Mouse (Mus musculus): ENCODE measurements at regions not wholly inside any gene's neighbourhood (a gene's known extent, or its start where the extent isn't known, plus 50 kb on each side); places are given as distances from the start of the nearest gene placed in this dataset.

- DNase-seq, result no peak
Measured at GRCm38 (mm10) chr6:145310601-145311000, 60.6 kb upstream of the Kras start.

GRCm38 (mm10) chr6:145309025-145309424 lies 59.0 kb upstream of the Kras start:
- DNase-seq, result no peak

DNA sequence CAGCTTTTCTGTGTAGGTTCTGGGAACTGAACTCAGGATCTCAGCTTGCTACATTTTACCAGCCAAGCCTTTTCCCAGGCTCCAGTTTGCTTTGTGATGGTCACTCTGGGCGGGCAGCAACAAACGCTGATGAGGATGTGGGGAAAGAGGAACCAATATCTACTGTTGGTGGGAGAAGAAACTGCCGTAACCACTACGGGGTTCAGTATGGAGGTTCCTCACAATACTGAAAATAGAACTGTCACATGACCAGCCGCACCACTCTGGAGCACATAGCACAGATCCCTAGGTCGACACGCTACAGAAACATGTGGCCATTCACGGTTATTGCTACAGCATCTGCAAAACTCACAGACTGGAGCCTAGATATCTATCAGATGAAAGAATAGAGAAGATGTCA lies 57.2 kb upstream of the Kras start:
- DNase-seq, result no peak

- DNase-seq, result peak; percentile 70
Measured at GRCm38 (mm10) chr6:145306331-145307124, 56.5 kb upstream of the Kras start.

DNA sequence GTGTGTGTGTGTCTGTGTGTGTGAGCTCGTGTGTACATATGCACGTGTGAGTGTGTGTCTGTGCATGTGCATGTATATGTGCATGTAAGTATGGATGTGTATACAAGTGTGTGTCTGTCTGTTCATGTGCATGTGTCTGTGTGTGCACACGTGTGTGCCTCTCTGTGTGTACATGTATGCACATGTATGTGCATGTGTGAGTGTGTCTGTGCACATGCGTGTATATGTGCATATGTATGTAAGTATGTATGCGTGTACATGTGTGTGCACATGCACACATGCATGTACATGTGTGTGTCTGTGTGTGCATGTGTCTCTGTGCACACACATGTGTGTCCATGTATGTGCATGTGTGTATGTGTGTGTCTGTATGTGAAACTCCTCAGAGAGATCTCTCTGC lies 55.6 kb upstream of the Kras start:
- DNase-seq, result no peak

- no peak for DNase-seq
Measured at GRCm38 (mm10) chr6:145303641-145304070, 53.6 kb upstream of the Kras start.

DNA sequence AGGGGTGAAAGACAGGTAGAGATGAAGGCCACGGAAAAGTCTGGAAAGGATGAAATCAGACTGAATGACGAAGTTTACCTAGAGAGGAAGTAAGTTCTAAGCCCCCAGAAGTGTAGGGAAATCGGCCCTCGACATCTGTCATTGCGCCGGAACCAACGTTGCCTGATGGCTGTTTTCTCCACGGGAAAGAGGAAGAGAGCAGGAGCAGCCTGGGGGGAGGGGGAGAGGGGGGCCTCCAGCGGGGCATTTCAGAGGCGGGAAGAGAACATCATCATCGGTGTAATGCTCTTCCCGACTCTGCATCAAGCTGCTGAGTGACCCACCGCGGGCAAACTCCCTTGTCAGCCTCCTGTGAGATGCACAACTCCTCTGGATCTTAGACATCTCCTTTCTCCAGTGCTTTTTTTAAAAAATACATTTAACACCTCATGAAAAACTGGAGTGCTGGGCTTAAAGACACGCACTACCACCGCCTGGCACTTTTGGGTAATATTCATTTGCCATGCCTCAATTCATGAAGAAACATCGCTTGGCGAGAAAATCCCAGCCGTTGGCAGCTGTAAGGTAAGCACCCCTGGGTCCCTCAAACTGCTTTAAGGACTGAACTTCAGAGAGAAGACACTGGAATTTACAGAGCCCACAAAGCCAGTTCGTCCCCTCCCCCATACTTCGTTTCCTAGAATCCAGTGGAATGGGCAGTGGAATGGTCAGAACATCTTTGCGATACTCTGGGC lies 53.0 kb upstream of the Kras start:
- DNase-seq, result no peak

DNA sequence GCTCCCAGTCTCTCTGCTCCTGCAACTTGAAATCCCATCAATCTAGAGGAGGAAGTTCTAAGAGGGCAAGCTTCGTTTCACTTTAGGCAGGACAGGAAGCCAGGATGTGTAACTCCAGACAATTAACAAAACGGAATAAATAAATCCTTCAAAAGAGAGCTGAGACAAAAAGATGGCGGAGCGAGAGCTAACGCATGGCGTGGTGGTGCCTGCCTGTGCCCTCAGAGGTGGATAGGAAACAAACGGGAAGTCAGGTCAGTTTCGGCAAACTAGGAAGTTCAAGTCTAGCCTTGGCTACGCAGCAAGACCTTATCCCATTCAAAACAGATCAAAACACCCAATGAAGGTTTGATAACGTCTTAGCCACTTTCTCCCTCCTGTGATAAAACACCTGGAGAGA lies 52.1 kb upstream of the Kras start:
- DNase-seq, result no peak

- no peak for DNase-seq
Measured at GRCm38 (mm10) chr6:145300266-145300858, 50.3 kb upstream of the Kras start.

Data from right cerebral cortex, postnatal 25 days (tissue).